In the genomic region with DNA sequence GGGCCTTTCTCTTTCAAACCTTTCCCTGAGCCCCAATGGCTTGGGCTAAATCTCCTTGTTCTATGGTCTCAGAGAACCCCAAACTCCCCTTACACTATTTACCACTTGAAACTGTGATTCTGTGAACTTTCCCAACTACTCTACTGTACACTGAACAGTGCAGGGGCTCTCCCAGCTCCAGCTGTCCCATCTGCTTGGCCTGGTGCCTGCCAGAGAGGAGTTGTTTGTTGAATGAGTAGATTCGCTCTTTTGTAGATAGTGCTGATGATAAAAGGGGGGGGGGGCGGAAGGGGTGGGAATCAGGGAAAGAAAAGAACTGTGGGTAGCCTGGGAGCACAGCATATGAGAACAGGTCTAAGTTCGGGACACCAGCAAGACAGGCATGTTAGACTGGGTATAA, we compare ENCODE assay signal across 22 mouse cellular contexts.
A peak's percentile ranks its signal among the peaks of the same experiment; 100 is the strongest.
DNase-seq lines count a peak whose midpoint lies in the region; ATAC-seq and TF ChIP-seq lines count a peak whose summit lies in the region.
"Had no signal": no experiment of that assay in that cellular context is flagged by ENCODE, and none has a peak within 500 bp of the region (broad histone marks: within the 10 kb centered on the region; RNA-seq: fewer than 3 reads in every experiment).

No protein-coding gene starts in this region.

- peaks cover 39% of the 10 kb centered on the region for H3K4me1 ChIP-seq in liver, embryonic 13.5 days (replicated peaks)
- H3K4me1 ChIP-seq in liver, embryonic 11.5 days (replicated peaks; ENCODE audit: control insufficient read depth, insufficient read depth, low read length) = peaks cover 5% of the 10 kb centered on the region; the same call in 1 of the 2 replicates
- no peaks in the 10 kb centered on the region for H3K4me1 ChIP-seq in lung, embryonic 14.5 days (ENCODE audit: insufficient read depth)
- no peaks in the 10 kb centered on the region for H3K4me1 ChIP-seq in lung, adult 2 months (ENCODE audit: control insufficient read depth, insufficient read depth, low read length)
- H3K4me1 ChIP-seq: embryonic facial prominence, embryonic 10.5 days; embryonic facial prominence, embryonic 12.5 days; forebrain, embryonic 13.5 days had no signal

- H3K4me3 ChIP-seq in gastrocnemius, adult 2 months = no peak overlapping the region
- H3K4me3 ChIP-seq in liver, embryonic 13.5 days (replicated peaks) = no peak overlapping the region
- no peak overlapping the region for H3K4me3 ChIP-seq in liver, embryonic 11.5 days (ENCODE audit: low read depth, low read length)
- H3K4me3 ChIP-seq in lung, embryonic 14.5 days (ENCODE audit: low read depth, low read length) = no peak overlapping the region
- H3K4me3 ChIP-seq in lung, adult 2 months (replicated peaks; ENCODE audit: extremely low read depth, low read depth, low read length) = no peak overlapping the region
- H3K4me3 ChIP-seq: embryonic facial prominence, embryonic 10.5 days; embryonic facial prominence, embryonic 12.5 days; forebrain, embryonic 13.5 days had no signal

- H3K27ac ChIP-seq in gastrocnemius, adult 2 months = no peak overlapping the region
- H3K27ac ChIP-seq in liver, embryonic 13.5 days = peak overlapping the region; percentile 84
- no peak overlapping the region for H3K27ac ChIP-seq in liver, embryonic 11.5 days (ENCODE audit: low read depth, low read length)
- H3K27ac ChIP-seq in lung, embryonic 14.5 days (ENCODE audit: low read depth) = no peak overlapping the region
- H3K27ac ChIP-seq: embryonic facial prominence, embryonic 10.5 days; embryonic facial prominence, embryonic 12.5 days; forebrain, embryonic 13.5 days had no signal

- TF ChIP-seq CTCF in gastrocnemius, adult 2 months (IDR thresholded peaks at IDR 0.05) = no peak
- no peak for TF ChIP-seq CTCF in lung, embryonic 14.5 days (IDR thresholded peaks at IDR 0.05; ENCODE audit: low read depth)
- no peak for TF ChIP-seq CTCF in lung, adult 2 months (IDR thresholded peaks at IDR 0.05; ENCODE audit: insufficient read depth, low read length)

- DNase-seq in gastrocnemius, adult 2 months = peak; percentile 37
- no peak for DNase-seq in gastrocnemius, adult 18-20 months (ENCODE audit: low spot score)
- DNase-seq in gastrocnemius, postnatal 14 days = peak; percentile 64
- DNase-seq in gastrocnemius, adult 8-10 months (ENCODE audit: low spot score in 2 of 2) = no peak
- DNase-seq in liver, embryonic 13.5 days = no peak
- DNase-seq in liver, embryonic 11.5 days (ENCODE audit: low spot score) = no peak
- DNase-seq in lung, embryonic 14.5 days = peak; percentile 19
- no peak for DNase-seq in lung, adult 2 months
- DNase-seq: adrenal gland, adult 8-10 months; B cell, adult 2 months; cerebellum, adult 11-12 months; cerebellum, adult 2 months; cerebellum, adult 9-10 months; cerebellum, postnatal 10 days; cerebellum, postnatal 25 days had no signal

- no peak for ATAC-seq in liver, embryonic 13.5 days (ENCODE audit: low read depth)
- no peak for ATAC-seq in liver, embryonic 11.5 days (replicated peaks; ENCODE audit: low FRiP score)
- no peak for ATAC-seq in lung, embryonic 14.5 days (ENCODE audit: insufficient read depth)
- ATAC-seq: activated CD4-positive, CD25-positive, alpha-beta regulatory T cell, adult 4 months; CD4-positive, CD25-positive, alpha-beta regulatory T cell, adult 4 months; forebrain, embryonic 13.5 days; Patski had no signal

- no peaks in the 10 kb centered on the region for H3K9me3 ChIP-seq in liver, embryonic 13.5 days (replicated peaks)
- H3K9me3 ChIP-seq in liver, embryonic 11.5 days (ENCODE audit: control insufficient read depth, low read length) = no peaks in the 10 kb centered on the region
- no peaks in the 10 kb centered on the region for H3K9me3 ChIP-seq in lung, embryonic 14.5 days (ENCODE audit: low read depth, low read length)
- H3K9me3 ChIP-seq: embryonic facial prominence, embryonic 10.5 days; embryonic facial prominence, embryonic 12.5 days; forebrain, embryonic 13.5 days; G1E had no signal

- no peak for TF ChIP-seq POLR2A in lung, adult 2 months (IDR thresholded peaks at IDR 0.05; ENCODE audit: borderline replicate concordance, extremely low read depth, low read depth, low read length)

- H3K9ac ChIP-seq in liver, embryonic 13.5 days = 0 out of 2 replicates have a peak overlapping the region, but pooled peaks have one; percentile 57
- H3K9ac ChIP-seq in liver, embryonic 11.5 days (ENCODE audit: low read depth, low read length) = no peak overlapping the region
- H3K9ac ChIP-seq in lung, embryonic 14.5 days = no peak overlapping the region
- H3K9ac ChIP-seq: embryonic facial prominence, embryonic 12.5 days; forebrain, embryonic 13.5 days had no signal

- peaks cover 34% of the 10 kb centered on the region for H3K27me3 ChIP-seq in liver, embryonic 13.5 days
- H3K27me3 ChIP-seq in liver, embryonic 11.5 days (replicated peaks; ENCODE audit: control insufficient read depth, insufficient read depth, low read length) = no peaks in the 10 kb centered on the region
- H3K27me3 ChIP-seq in lung, embryonic 14.5 days (ENCODE audit: insufficient read depth, low read length) = no peaks in the 10 kb centered on the region
- H3K27me3 ChIP-seq: embryonic facial prominence, embryonic 12.5 days; forebrain, embryonic 13.5 days; Patski had no signal

- no peak overlapping the region for H3K4me2 ChIP-seq in liver, embryonic 13.5 days
- H3K4me2 ChIP-seq in liver, embryonic 11.5 days = no peak overlapping the region
- no peak overlapping the region for H3K4me2 ChIP-seq in lung, embryonic 14.5 days
- H3K4me2 ChIP-seq: embryonic facial prominence, embryonic 12.5 days; forebrain, embryonic 13.5 days had no signal

- 61% methylated on average over 3 of the region's 3 CpGs for WGBS in liver, embryonic 13.5 days (ENCODE audit: insufficient replicate concordance)
- WGBS in liver, embryonic 11.5 days = 71% methylated on average over 3 of the region's 3 CpGs
- 67% methylated on average over 3 of the region's 3 CpGs for WGBS in lung, embryonic 14.5 days
- 67% methylated on average over 3 of the region's 3 CpGs for WGBS in lung, adult 2 months

- H3K36me3 ChIP-seq in liver, embryonic 13.5 days = no peaks in the 10 kb centered on the region
- H3K36me3 ChIP-seq in liver, embryonic 11.5 days (ENCODE audit: control insufficient read depth, insufficient read depth, low read length) = no peaks in the 10 kb centered on the region
- peaks cover 44% of the 10 kb centered on the region for H3K36me3 ChIP-seq in lung, embryonic 14.5 days (ENCODE audit: insufficient read depth)
- H3K36me3 ChIP-seq: G1E had no signal

- intact Hi-C loops in gastrocnemius, adult 2 months (cut with DNase I) = no loop called here
- intact Hi-C loops in gastrocnemius, postnatal 14 days (cut with DNase I; ENCODE audit: low total_unique reads) = no loop called here

Comparison
In these comparisons a context has a peak if more than half of its experiments do, and no peak if none do; other contexts are left out.
1. DNase-seq: peak in gastrocnemius, adult 2 months (single experiment), gastrocnemius, postnatal 14 days (single experiment) and lung, embryonic 14.5 days (single experiment); none in gastrocnemius, adult 18-20 months (single experiment), gastrocnemius, adult 8-10 months (0 of 2), liver, embryonic 13.5 days (single experiment), liver, embryonic 11.5 days (single experiment) and lung, adult 2 months (single experiment).